Comparison of ENCODE assay signal across 21 mouse cellular contexts in genomic region chr15:98749093-98749492, GRCm38 (mm10). TPM values are rescaled to one million over a fixed set of nuclear protein-coding genes. Genes with fewer than 3 reads are reported as not detected.
"Had no signal": no experiment of that assay in that cellular context is flagged by ENCODE, and none has a peak within 500 bp of the region (broad histone marks: within the 10 kb centered on the region; RNA-seq: fewer than 3 reads in every experiment).

No protein-coding gene starts in this region.

- H3K27me3 ChIP-seq: neural tube, embryonic 13.5 days; neural tube, embryonic 15.5 days; stomach, embryonic 15.5 days had no signal

- H3K36me3 ChIP-seq: neural tube, embryonic 13.5 days; stomach, embryonic 15.5 days had no signal

- H3K4me2 ChIP-seq: neural tube, embryonic 13.5 days; neural tube, embryonic 15.5 days; stomach, embryonic 15.5 days had no signal

- DNase-seq: retina, postnatal 1 day; right cerebral cortex, adult 18-20 months; right cerebral cortex, postnatal 14 days; right cerebral cortex, postnatal 25 days; right cerebral cortex, postnatal 4 days; spleen, adult 18-20 months; thymus, adult 18-20 months; thymus, adult 2 months; thymus, postnatal 14 days; thymus, postnatal 25 days; thymus, postnatal 36 days; thymus, postnatal 4 days had no signal

- H3K4me3 ChIP-seq: neural tube, embryonic 13.5 days; neural tube, embryonic 15.5 days; stomach, embryonic 15.5 days had no signal

RNA-seq across cellular contexts. Expression of gene Wnt10b, which starts 28.9 kb away (rescaled TPM):
- polyA plus RNA-seq: neural tube, embryonic 13.5 days; stomach, embryonic 14.5 days had no signal

RNA-seq across cellular contexts. Expression of gene Wnt1, which starts 40.6 kb away (rescaled TPM):
- polyA plus RNA-seq: small intestine, adult 2 months; spleen, adult 2 months; stomach, embryonic 14.5 days; stomach, embryonic 15.5 days; stomach, embryonic 16.5 days; stomach, postnatal 0 days; thymus, postnatal 0 days had no signal

RNA-seq across cellular contexts. Expression of gene Ccdc65, which starts 41.1 kb away (rescaled TPM):
- polyA plus RNA-seq: spleen, adult 2 months had no signal
